7 mouse cellular contexts compared by ENCODE assay signal in the genomic region with DNA sequence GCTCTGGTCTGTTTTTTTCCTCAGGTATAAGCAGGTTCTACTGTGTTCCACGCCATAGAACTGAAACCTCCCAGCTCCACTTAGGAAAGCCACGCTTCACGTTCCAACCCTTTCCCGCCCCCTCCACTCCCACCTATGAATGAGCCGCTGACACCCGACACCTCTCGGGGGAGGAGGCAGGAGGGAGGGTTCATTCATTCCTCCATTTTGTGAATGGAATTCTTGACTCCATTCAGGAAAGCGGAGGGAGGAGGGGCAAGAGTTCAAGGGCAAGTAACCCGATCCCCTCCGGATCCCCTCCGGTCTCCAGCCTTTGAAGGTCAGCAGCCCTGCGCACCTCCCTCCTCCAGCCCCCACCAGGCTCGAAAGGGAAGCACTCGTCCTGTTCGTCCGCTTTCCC. TPM values are rescaled to one million over a fixed set of nuclear protein-coding genes. Genes with fewer than 3 reads are reported as not detected.
A peak's percentile ranks its signal among the peaks of the same experiment; 100 is the strongest.
DNase-seq lines count a peak whose midpoint lies in the region; ATAC-seq lines count a peak whose summit lies in the region.

No protein-coding gene starts in this region.

- no peaks in the 10 kb centered on the region; the same call in 1 of the 2 replicates for H3K9me3 ChIP-seq in embryonic facial prominence, embryonic 11.5 days (replicated peaks; ENCODE audit: control insufficient read depth, low read length)
- no peaks in the 10 kb centered on the region for H3K9me3 ChIP-seq in heart, embryonic 16.5 days (replicated peaks; ENCODE audit: control insufficient read depth, low read length)

- peak; percentile 65 for DNase-seq in adrenal gland, adult 2 months
- DNase-seq in embryonic facial prominence, embryonic 11.5 days (ENCODE audit: low spot score) = peak; percentile 97
- DNase-seq in kidney, postnatal 25 days = peak; percentile 59 to 79
- DNase-seq in mesoderm, embryonic 11.5 days (ENCODE audit: low read depth, low spot score) = peak; percentile 95
- DNase-seq in yolk sac, embryonic 10.5 days (ENCODE audit: low spot score) = peak; percentile 80
- DNase-seq in cerebellum, postnatal 36 days = no peak

- H3K9ac ChIP-seq in embryonic facial prominence, embryonic 11.5 days (replicated peaks; ENCODE audit: low read length) = no peak overlapping the region
- peak overlapping the region; percentile 51 for H3K9ac ChIP-seq in heart, embryonic 16.5 days (ENCODE audit: low read length)

- peak overlapping the region; percentile 14; the same call in 1 of the 2 replicates for H3K4me2 ChIP-seq in embryonic facial prominence, embryonic 11.5 days (ENCODE audit: low read depth, low read length)
- peak overlapping the region; percentile 85 for H3K4me2 ChIP-seq in heart, embryonic 16.5 days (ENCODE audit: low read depth, low read length)

- peaks cover 5% of the 10 kb centered on the region for H3K36me3 ChIP-seq in embryonic facial prominence, embryonic 11.5 days (replicated peaks; ENCODE audit: control insufficient read depth, insufficient read depth, low read depth, low read length)
- H3K36me3 ChIP-seq in heart, embryonic 16.5 days (ENCODE audit: control insufficient read depth, insufficient read depth) = peaks cover 8% of the 10 kb centered on the region

- peaks cover 3% of the 10 kb centered on the region; the same call in 1 of the 2 replicates for H3K27me3 ChIP-seq in embryonic facial prominence, embryonic 11.5 days (ENCODE audit: control insufficient read depth, insufficient read depth, low read length)
- H3K27me3 ChIP-seq in heart, embryonic 16.5 days (ENCODE audit: control insufficient read depth, insufficient read depth, low read length) = peaks cover 6% of the 10 kb centered on the region; the same call in 1 of the 2 replicates

- ATAC-seq in embryonic facial prominence, embryonic 11.5 days (replicated peaks; ENCODE audit: insufficient number of reproducible peaks, low FRiP score, low TSS enrichment, low read depth) = peak; percentile 78
- ATAC-seq in heart, embryonic 16.5 days (replicated peaks; ENCODE audit: extremely low read depth, insufficient read depth, low FRiP score) = peak; percentile 93

- no peak overlapping the region for H3K4me3 ChIP-seq in embryonic facial prominence, embryonic 11.5 days (ENCODE audit: low read depth, low read length)
- H3K4me3 ChIP-seq in heart, embryonic 16.5 days (ENCODE audit: low read length) = peak overlapping the region; percentile 51

- H3K4me1 ChIP-seq in embryonic facial prominence, embryonic 11.5 days (ENCODE audit: control insufficient read depth, insufficient read depth, low read length) = no peaks in the 10 kb centered on the region; the same call in none of the 2 replicates
- peaks cover 10% of the 10 kb centered on the region for H3K4me1 ChIP-seq in heart, embryonic 16.5 days (ENCODE audit: control insufficient read depth, insufficient read depth, low read length)

- 0% methylated on average over 12 of the region's 16 CpGs for WGBS in embryonic facial prominence, embryonic 11.5 days
- under 1% methylated on average over 16 of the region's 16 CpGs for WGBS in heart, embryonic 16.5 days

- no peak overlapping the region for H3K27ac ChIP-seq in embryonic facial prominence, embryonic 11.5 days (replicated peaks; ENCODE audit: low read depth, low read length)
- H3K27ac ChIP-seq in heart, embryonic 16.5 days (ENCODE audit: low read length) = no peak overlapping the region

RNA-seq across cellular contexts. Expression of a gene that starts 12.7 kb away (rescaled TPM):
- total RNA-seq in adrenal gland, adult 2 months (2021) = 1 to 10 TPM in 1 of 2 experiments, under 1 TPM in 1; 0.58 to 1.9 TPM
- 3.4 and 4.7 TPM in 2 replicates for polyA plus RNA-seq in adrenal gland, adult 2 months (2012; rRNA removed)
- polyA plus RNA-seq in embryonic facial prominence, embryonic 11.5 days (2014; fragmentation: Nextera tagmentation; extraction: Ambion mirVana) = 14.5 and 15.1 TPM in 2 replicates
- polyA plus RNA-seq in heart, embryonic 16.5 days (2015; fragmentation: Nextera tagmentation; extraction: Ambion mirVana) = 3.3 and 4.2 TPM in 2 replicates

RNA-seq across cellular contexts. Expression of a gene that starts 39.7 kb away (rescaled TPM):
- 10 to 100 TPM; 25.0 to 28.6 TPM for total RNA-seq in adrenal gland, adult 2 months (2021)
- 4.9 and 5.8 TPM in 2 replicates for polyA plus RNA-seq in adrenal gland, adult 2 months (2012; rRNA removed)
- polyA plus RNA-seq in embryonic facial prominence, embryonic 11.5 days (2014; fragmentation: Nextera tagmentation; extraction: Ambion mirVana) = 46.7 and 47.3 TPM in 2 replicates
- polyA plus RNA-seq in heart, embryonic 16.5 days (2015; fragmentation: Nextera tagmentation; extraction: Ambion mirVana) = 19.4 and 19.5 TPM in 2 replicates

Comparison
In these comparisons a context has a peak if more than half of its experiments do, and no peak if none do; other contexts are left out.
1. DNase-seq: peak in adrenal gland, adult 2 months (single experiment), embryonic facial prominence, embryonic 11.5 days (single experiment), kidney, postnatal 25 days (2 of 2), mesoderm, embryonic 11.5 days (single experiment) and yolk sac, embryonic 10.5 days (single experiment); none in cerebellum, postnatal 36 days (0 of 2).